Mouse (Mus musculus): ENCODE results near the gene Ldb3. TPM values are rescaled to one million over a fixed set of nuclear protein-coding genes. Genes with fewer than 3 reads are reported as not detected.

Gene Ldb3
- polyA plus RNA-seq, 1 experiment from 2014 or later = 0.02 TPM

DNA sequence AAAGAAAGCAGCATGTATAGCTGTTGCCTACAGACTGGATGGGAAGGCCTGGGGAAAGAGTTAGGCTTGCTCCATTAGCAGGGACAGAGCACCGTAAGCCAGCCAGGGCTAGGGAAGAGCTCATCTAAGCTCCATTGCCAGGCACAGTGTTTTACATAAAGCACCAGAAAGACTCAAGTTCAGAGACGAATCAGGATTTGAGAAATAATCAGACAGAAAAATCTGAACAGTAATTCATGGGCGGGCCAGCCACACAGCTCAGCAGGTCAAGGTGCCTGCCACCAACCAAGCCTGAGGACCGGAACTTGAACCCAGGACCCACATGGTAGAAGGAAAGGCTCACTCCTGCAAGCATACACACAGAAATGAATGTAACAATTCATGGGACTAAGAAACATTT lies 88.8 kb downstream of the Ldb3 start:
- Histone ChIP-seq H3K4me3 (peak overlapping the region; percentile 89), H3K36me3 (no peaks in the 10 kb centered on the region), H3K27ac (replicated peaks) (no peak overlapping the region), H3K27me3 (ENCODE audit: low read depth, poor library complexity, severe bottlenecking) (no peaks in the 10 kb centered on the region; the same call in 1 of the 2 replicates), H3K4me1 (peaks cover 37% of the 10 kb centered on the region), H3K9me3 (replicated peaks) (no peaks in the 10 kb centered on the region)
- WGBS = 78% methylated on average over 4 of the region's 4 CpGs
- DNase-seq (ENCODE audit: low spot score) = no peak

DNA sequence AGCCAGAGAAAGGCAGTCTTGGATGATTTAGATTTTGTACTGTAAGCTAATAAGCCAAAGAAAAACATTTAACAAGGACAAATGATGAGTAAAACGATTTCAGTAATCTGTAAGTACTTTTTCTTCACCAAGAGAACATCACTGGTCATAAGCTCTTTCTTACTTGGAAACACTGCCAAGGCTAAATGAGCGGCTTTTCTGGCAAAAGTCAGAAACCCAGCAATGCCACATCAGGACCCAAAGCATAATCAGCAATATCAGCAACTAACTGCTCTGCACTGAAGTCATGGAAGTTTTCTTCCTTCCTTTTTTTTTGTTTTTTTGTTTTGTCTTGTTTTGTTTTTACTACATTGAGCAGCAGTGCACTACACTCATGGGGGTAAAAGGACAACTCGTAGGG lies 91.1 kb downstream of the Ldb3 start:
- H3K36me3 ChIP-seq = no peaks in the 10 kb centered on the region
- H3K27me3 ChIP-seq (ENCODE audit: low read depth, poor library complexity, severe bottlenecking) = no peaks in the 10 kb centered on the region

DNA sequence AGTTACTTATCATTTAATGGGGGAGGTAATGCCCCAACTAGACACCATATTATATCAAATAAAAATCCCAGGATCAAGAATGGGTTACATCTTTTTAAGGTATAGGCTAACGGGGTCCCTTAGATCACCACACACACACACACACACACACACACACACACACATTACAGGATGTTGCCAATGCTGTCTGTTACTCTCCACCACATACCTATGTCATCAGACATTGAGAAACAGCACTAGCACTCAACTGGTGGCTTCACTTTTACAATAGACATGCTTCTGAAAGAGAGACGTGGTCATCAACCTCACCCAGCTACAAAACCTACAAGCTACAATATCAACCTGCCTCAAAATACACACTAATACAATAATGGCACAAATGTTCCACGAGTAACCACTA lies 94.8 kb downstream of the Ldb3 start:
- Histone ChIP-seq H3K4me1 (peaks cover 15% of the 10 kb centered on the region; the same call in 1 of the 2 replicates), H3K27ac (replicated peaks) (no peak overlapping the region), H3K9me3 (replicated peaks) (no peaks in the 10 kb centered on the region), H3K36me3 (no peaks in the 10 kb centered on the region), H3K27me3 (ENCODE audit: low read depth, poor library complexity, severe bottlenecking) (no peaks in the 10 kb centered on the region), H3K4me3 (no peak overlapping the region)
- DNase-seq (ENCODE audit: low spot score) = no peak
- 87% methylated on average over 3 of the region's 3 CpGs for WGBS

More for the DNA sequence above, 91.1 kb downstream of the Ldb3 start:
- H3K4me1 ChIP-seq = peaks cover 27% of the 10 kb centered on the region
- no peak overlapping the region for H3K27ac ChIP-seq (replicated peaks)
- no peak for DNase-seq (ENCODE audit: low spot score)
- WGBS = 91% methylated on average over 3 of the region's 3 CpGs
- H3K4me3 ChIP-seq = no peak overlapping the region
- H3K9me3 ChIP-seq (replicated peaks) = no peaks in the 10 kb centered on the region

GRCm38 (mm10) chr14:34492688-34493087 lies 95.8 kb downstream of the Ldb3 start:
- no peaks in the 10 kb centered on the region for H3K27me3 ChIP-seq (ENCODE audit: low read depth, poor library complexity, severe bottlenecking)
- no peak for DNase-seq (ENCODE audit: low spot score)
- H3K27ac ChIP-seq (replicated peaks) = no peak overlapping the region
- no peaks in the 10 kb centered on the region for H3K36me3 ChIP-seq
- no peaks in the 10 kb centered on the region for H3K9me3 ChIP-seq (replicated peaks)
- H3K4me3 ChIP-seq = no peak overlapping the region
- peaks cover 10% of the 10 kb centered on the region; the same call in 1 of the 2 replicates for H3K4me1 ChIP-seq
- 91% methylated on average over 2 of the region's 2 CpGs for WGBS

DNA sequence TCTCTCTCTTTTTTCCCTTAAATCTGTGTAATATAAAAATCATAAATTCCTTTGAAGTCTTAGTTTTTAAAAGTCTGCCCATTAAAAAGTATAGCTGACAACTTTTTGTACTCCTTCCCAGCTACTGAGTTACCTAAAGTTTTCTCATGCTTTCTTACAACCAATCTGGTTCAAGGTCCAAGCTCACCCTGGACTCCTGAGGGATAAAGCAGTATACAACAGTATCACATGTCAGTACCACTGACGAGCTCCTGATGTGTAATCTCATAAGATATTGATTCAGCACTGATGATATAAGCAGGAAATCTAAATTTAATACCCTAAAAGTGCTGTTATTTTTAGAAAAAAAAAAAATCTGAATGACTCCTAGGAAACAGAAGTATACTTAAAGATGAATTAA lies 97.5 kb downstream of the Ldb3 start:
- Histone ChIP-seq H3K4me3 (no peak overlapping the region), H3K27me3 (ENCODE audit: low read depth, poor library complexity, severe bottlenecking) (no peaks in the 10 kb centered on the region), H3K9me3 (replicated peaks) (no peaks in the 10 kb centered on the region), H3K27ac (replicated peaks) (no peak overlapping the region), H3K4me1 (peaks cover 25% of the 10 kb centered on the region), H3K36me3 (no peaks in the 10 kb centered on the region)
- WGBS = 79% methylated on average over 1 of the region's 1 CpGs
- no peak for DNase-seq (ENCODE audit: low spot score)

- WGBS = 90% methylated on average over 2 of the region's 2 CpGs
- Histone ChIP-seq H3K36me3 (no peaks in the 10 kb centered on the region), H3K27ac (replicated peaks) (no peak overlapping the region), H3K9me3 (replicated peaks) (no peaks in the 10 kb centered on the region), H3K27me3 (ENCODE audit: low read depth, poor library complexity, severe bottlenecking) (no peaks in the 10 kb centered on the region), H3K4me3 (no peak overlapping the region), H3K4me1 (peaks cover 29% of the 10 kb centered on the region)
- no peak for DNase-seq (ENCODE audit: low spot score)
Measured at GRCm38 (mm10) chr14:34489928-34490327, 98.6 kb downstream of the Ldb3 start.

DNA sequence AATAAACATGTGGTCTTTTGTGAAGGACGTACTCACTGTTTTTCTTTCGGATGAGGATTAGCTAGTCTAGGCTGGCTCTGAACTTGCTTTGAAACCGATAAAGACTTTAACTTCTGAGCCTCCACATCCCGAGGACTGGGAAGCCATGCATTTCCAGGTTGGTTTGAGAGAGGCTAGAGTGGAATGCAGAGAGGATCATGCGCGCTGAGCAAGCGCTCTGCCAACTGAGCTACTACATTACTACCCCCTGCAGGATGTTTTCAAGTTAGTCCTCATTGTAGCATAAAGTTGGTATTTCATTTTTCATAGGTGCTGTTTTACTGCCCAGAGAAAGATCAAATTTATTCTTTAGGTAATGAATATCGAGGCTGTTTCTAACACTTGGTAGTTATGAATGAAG lies 102.3 kb downstream of the Ldb3 start:
- 51% methylated on average over 8 of the region's 8 CpGs for WGBS
- Histone ChIP-seq H3K36me3 (no peaks in the 10 kb centered on the region), H3K27me3 (ENCODE audit: low read depth, poor library complexity, severe bottlenecking) (no peaks in the 10 kb centered on the region), H3K27ac (replicated peaks) (no peak overlapping the region), H3K4me3 (no peak overlapping the region), H3K4me1 (peaks cover 38% of the 10 kb centered on the region), H3K9me3 (replicated peaks) (no peaks in the 10 kb centered on the region)
- DNase-seq (ENCODE audit: low spot score) = no peak

GRCm38 (mm10) chr14:34483469-34484341 lies 104.8 kb downstream of the Ldb3 start:
- peaks cover 28% of the 10 kb centered on the region for H3K4me1 ChIP-seq
- WGBS = 78% methylated on average over 6 of the region's 6 CpGs
- H3K4me3 ChIP-seq = no peak overlapping the region
- H3K27me3 ChIP-seq (ENCODE audit: low read depth, poor library complexity, severe bottlenecking) = no peaks in the 10 kb centered on the region
- H3K27ac ChIP-seq (replicated peaks) = no peak overlapping the region
- H3K36me3 ChIP-seq = no peaks in the 10 kb centered on the region
- no peaks in the 10 kb centered on the region for H3K9me3 ChIP-seq (replicated peaks)
- DNase-seq (ENCODE audit: low spot score) = no peak

Other genes with a start within 250 kb of the Ldb3 start
- gene Fam25c, start 233.2 kb downstream of the Ldb3 start, polyA plus RNA-seq (2016; fragmentation: Nextera tagmentation; extraction: Ambion mirVana) = not detected in 2 replicates
- 30.8 and 56.1 TPM in 2 replicates for gene Sncg, start 213.9 kb downstream of the Ldb3 start, polyA plus RNA-seq (2016; fragmentation: Nextera tagmentation; extraction: Ambion mirVana)
- gene Mmrn2, start 213.2 kb downstream of the Ldb3 start, polyA plus RNA-seq (2016; fragmentation: Nextera tagmentation; extraction: Ambion mirVana) = 6.3 and 8.2 TPM in 2 replicates
- gene Bmpr1a, start 85.3 kb downstream of the Ldb3 start, polyA plus RNA-seq (2016; fragmentation: Nextera tagmentation; extraction: Ambion mirVana) = 38.1 and 38.7 TPM in 2 replicates
- not detected in 2 replicates for gene 9230112D13Rik, start 65.9 kb downstream of the Ldb3 start, polyA plus RNA-seq (2016; fragmentation: Nextera tagmentation; extraction: Ambion mirVana)
- gene Opn4, start 11.5 kb upstream of the Ldb3 start, polyA plus RNA-seq (2016; fragmentation: Nextera tagmentation; extraction: Ambion mirVana) = 0.12 and 0.35 TPM in 2 replicates
- gene Wapl, start 85.2 kb upstream of the Ldb3 start, polyA plus RNA-seq (2016; fragmentation: Nextera tagmentation; extraction: Ambion mirVana) = 26.1 and 26.6 TPM in 2 replicates
- gene Grid1, start 231.4 kb upstream of the Ldb3 start, polyA plus RNA-seq (2016; fragmentation: Nextera tagmentation; extraction: Ambion mirVana) = 0.28 and 0.40 TPM in 2 replicates